Mouse (Mus musculus): ENCODE data around the gene Lin28a.

GRCm38 (mm10) chr4:133980496-133980895 is 38.1 kb downstream of the Lin28a start:
- TF ChIP-seq CTCF (conservative IDR thresholded peaks at IDR 0.05; ENCODE audit: low read length) (no peak), POU5F1 (IDR thresholded peaks at IDR 0.05; ENCODE audit: borderline replicate concordance, low read length) (no peak)

Measured in E14TG2a.4 (cell line).